Mouse (Mus musculus) lung, postnatal 36 days (tissue): Measurements from ENCODE around the gene Ch25h.

Experiments used
- DNase-seq: peaks from one replicate; pipeline ENCODE4 v3.0.0; 2022; ENCODE audit warnings: mixed read lengths

Gene Ch25h

GRCm38 (mm10) chr19:34474991-34475971 is at the start of gene Ch25h:
Ch25h (minus strand) TSS chr19:34475164.
- DNase-seq: peak; percentile 73

DNA sequence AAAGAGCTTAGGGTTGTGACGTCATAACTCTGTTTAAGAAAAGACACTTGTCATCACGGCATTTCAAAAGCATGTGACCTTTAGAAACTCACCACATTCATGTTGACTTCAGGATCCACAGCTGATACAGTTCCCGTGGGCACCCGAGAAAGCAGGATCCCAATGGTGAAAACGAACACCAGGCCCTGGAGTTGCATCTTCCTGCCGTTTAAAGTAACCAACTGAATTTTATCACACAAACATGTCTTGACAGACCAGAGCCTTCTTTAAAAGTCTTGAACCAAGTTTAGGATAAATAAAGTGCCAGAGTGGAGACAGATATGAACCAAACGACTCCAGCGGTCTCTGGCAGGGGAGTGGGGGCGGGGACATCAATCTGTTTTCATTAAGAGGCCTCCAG is 49.7 kb upstream of the Ch25h start:
- no peak for DNase-seq

GRCm38 (mm10) chr19:34523106-34523725 is 48.3 kb upstream of the Ch25h start:
- no peak for DNase-seq

DNA sequence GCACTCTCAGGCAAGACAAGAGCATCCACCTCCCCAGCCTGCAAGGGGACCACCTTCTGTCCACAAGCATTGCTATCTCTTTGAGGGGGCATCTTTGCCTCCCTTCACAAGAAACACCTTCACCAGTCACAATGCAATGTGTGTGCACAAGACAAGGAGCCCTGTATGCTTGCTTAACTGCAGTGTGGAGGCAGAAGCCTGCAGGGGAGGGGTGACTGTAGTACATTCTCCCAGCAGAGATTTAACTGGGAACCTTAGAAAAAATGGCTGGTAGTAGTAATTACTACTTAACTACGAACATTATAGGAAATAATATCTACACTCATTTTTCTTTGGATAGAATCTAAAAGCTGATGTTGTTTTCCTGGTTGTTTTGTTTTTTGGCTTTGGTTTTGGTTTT is 47.0 kb upstream of the Ch25h start:
- DNase-seq: no peak

GRCm38 (mm10) chr19:34521361-34521760 is 46.4 kb upstream of the Ch25h start:
- DNase-seq: no peak

DNA sequence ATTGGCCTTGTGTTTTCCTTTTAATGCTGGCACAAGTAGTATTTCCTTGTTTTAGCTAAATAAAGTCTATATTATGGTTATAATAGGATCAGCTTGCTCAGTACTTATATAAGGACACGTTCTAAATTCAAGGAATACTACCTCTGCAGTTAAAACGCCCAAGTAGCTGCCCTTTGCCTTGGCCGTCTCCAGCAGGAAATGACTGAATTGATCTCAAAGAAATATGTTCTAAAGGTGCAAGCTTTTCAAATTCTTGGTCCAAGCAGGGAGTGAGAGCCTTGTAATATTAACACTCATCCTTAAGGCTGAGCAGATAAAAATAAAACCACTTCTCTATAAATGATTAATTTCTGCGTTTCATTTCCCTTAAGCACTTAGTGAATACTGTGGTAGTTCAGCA is 45.1 kb upstream of the Ch25h start:
- DNase-seq: no peak

- peak; percentile 49 for DNase-seq
Observed at GRCm38 (mm10) chr19:34519646-34520045, 44.7 kb upstream of the Ch25h start.

DNA sequence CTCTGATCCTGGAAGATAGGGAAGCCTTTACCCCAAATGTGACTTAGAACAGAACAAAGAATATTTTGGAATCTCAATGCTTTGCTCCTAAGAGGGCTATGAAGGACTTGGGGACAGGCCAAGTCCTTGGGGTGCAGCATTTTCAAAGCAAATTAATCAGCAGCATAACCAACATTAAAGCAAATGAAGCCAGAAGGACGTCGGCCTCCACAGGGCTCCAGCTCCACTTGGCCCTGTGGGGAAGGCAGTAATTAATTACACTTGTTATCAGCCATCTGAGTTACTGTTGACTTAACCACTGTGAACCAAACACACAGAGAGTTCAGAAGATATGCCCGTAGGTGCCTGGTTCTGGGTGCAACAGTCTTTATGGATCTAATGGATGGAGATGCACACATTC is 43.8 kb upstream of the Ch25h start:
- DNase-seq: no peak

- DNase-seq: no peak
Observed at GRCm38 (mm10) chr19:34517812-34518594, 43.0 kb upstream of the Ch25h start.

DNA sequence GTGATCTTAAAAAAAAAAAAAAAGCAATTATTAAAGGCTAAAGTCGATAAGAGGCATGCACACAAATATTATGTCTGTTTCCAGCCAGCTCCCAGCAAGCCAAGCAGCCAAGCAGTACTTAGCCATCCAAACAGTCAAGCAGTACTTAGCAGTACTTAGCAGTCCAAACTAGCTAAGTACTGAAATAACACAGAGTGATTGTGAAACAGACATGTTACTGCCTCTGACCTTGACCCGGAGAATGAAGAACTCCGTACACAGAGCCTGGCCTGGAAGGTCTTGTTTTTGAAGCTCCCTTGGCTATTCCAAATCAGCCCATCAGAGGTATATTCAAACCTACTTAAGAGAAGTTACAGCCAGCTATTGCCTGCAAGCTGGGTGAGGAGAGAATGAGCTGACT is 42.2 kb upstream of the Ch25h start:
- peak; percentile 73 for DNase-seq

- DNase-seq: no peak
Observed at GRCm38 (mm10) chr19:34516346-34516745, 41.4 kb upstream of the Ch25h start.

DNA sequence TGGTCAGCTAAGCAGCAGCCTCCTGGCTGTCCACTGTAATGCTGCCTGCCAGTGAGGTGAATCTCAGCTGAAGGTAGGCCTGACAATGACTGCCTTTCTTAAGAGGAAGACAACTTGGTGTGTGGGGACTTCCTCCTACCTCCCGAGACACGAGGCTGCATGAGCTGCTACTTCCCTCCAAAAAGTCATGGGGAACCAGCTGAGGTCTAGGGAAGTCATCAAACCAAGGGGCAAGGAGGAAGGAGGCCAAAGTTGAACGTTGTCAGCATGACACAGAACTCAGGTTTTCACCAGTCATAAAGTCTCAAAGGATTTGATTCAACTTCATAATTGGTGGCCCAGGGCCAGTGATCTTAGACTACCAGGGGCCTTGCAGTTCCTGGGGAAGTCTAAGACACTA is 40.7 kb upstream of the Ch25h start:
- peak; percentile 60 for DNase-seq

DNA sequence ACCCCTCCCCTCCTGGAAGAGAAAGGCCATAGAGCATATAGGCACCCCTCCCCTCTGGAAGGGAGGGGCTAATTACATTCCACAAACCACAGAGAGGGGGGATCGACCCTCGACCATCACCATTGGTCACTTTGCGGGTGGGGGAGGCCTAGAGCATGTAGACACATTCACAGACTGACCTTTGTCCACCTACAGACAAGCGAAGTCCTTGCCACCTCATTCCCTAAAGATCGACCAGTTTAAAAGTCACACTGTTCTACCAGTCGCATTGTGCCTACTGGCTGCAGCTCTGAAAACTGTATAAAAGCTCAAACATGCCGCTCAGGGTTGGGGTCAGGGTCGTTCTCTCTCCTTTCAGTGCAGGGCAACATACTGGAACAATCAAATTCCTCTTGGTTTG is 36.6 kb upstream of the Ch25h start:
- no peak for DNase-seq

GRCm38 (mm10) chr19:34510717-34511116 is 35.8 kb upstream of the Ch25h start:
- DNase-seq: no peak

DNA sequence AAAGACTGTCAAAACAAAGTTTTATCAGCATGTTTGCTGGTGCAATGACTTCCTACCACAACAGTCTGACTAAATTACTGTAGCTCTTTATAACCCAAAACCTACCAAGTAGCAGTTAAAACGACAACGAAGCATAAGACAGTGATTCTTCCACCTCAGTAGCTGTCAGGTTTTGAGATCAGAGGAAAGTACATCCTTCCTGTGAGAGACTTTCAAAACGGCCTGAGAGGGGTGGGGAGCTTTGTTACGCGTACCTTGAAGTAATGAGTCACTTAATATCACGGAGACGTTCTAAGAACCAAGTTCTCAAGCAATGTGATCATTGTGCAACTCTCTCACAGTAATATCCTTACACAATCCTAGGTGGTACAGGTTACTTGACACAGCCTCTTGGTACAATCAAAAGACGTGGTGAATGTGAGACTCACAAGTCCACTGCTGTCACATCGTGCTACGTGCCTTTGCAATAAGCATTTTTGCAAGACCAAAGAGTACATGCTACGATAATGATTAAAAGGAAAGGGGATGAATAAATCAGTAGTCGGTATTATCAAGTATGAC is 30.3 kb upstream of the Ch25h start:
- no peak for DNase-seq

- DNase-seq: peak; percentile 91
Observed at GRCm38 (mm10) chr19:34500763-34501162, 25.8 kb upstream of the Ch25h start.

DNA sequence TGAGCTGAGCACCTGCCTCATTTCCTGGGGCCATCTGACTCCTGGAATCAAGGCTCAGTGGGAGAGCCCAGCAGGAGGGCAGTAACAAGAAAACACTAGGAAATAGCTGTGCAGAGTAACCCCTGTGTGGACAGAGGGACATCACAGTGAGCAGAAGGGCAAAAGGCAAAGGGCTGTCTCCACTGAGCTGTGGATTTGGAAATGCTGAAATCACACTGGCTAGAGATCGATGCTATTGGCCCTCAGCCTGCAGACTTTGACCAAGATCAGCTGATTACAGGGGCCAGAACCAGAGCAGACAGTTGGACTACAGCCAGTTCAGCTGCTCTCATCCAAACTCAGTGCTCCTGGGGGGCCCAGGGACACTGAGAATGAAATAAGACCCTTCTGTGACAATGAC is 21.4 kb upstream of the Ch25h start:
- DNase-seq: no peak

DNA sequence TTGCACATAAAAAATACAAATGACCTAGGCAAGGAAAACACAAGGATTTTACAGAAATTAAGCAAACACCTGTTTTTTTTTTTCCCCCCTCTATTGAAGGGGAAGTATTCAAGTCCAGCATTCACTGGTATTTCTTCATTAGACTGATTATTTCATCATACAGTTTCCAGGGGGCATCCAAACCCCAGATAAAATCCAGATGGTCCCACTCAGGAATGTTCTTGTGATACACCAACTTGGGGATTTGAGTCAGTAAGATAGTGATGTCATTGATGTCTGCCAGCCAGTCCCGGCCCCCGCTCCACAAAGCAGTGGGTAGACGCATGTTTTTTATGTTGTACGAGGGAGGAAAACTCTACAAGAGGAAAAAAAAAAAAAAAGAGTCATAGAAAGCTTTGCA is 18.9 kb upstream of the Ch25h start:
- DNase-seq: no peak

DNA sequence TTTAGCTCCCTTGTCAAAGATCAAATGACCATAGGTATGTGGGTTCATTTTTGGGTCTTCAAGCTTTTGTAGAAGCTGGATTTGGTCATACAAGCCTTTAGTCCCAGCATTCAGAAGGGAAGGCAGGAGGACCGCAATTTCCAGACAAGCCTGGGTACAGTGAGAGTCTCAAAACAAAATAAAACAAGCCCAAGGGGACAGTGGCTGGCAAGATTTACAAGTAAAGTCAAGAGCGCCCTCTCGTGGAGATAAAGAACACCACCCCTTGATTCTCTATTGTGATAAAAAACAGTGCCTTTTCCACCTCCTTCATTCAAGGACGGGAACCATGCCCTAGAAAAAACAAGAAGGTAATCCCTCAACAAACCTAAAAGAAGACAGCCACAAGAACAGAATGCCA is 8.6 kb upstream of the Ch25h start:
- peak; percentile 88 for DNase-seq

- peak; percentile 10 for DNase-seq
Observed at GRCm38 (mm10) chr19:34474228-34474990, 555 bp downstream of the Ch25h start.

DNA sequence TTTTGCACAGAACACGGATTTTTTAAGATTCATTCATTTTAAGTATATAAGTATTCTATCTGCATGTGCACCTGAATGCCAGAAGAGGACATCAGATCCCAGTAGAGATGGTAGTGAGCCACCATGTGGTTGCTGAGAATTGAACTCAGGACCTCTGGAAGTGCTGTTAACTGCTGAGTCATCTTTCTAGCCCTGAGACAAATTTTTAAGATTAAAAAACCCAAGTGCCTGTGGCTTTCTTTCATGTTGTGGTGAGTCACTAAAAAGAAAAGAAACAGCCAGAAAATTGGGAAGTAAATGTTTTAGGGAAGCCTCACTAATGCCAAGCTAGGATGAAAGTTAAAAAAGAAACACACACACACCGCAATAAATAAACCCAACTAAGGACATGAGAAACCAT is 3.3 kb downstream of the Ch25h start:
- DNase-seq: no peak

- no peak for DNase-seq
Observed at GRCm38 (mm10) chr19:34468794-34469193, 6.2 kb downstream of the Ch25h start.
